Mouse (Mus musculus) ES-Bruce4 (cell line): ENCODE data around the gene Rpl18.

Experiments used
- CTCF ChIP-seq: IDR thresholded peaks from one replicate; pipeline ENCODE4 v1.8.1; 2011; ENCODE audit warnings: low read depth, low read length
- POLR2A ChIP-seq: IDR thresholded peaks from one replicate; pipeline ENCODE4 v1.8.1; 2011; ENCODE audit warnings: low read length; ENCODE audit not compliant: insufficient read depth

DNA sequence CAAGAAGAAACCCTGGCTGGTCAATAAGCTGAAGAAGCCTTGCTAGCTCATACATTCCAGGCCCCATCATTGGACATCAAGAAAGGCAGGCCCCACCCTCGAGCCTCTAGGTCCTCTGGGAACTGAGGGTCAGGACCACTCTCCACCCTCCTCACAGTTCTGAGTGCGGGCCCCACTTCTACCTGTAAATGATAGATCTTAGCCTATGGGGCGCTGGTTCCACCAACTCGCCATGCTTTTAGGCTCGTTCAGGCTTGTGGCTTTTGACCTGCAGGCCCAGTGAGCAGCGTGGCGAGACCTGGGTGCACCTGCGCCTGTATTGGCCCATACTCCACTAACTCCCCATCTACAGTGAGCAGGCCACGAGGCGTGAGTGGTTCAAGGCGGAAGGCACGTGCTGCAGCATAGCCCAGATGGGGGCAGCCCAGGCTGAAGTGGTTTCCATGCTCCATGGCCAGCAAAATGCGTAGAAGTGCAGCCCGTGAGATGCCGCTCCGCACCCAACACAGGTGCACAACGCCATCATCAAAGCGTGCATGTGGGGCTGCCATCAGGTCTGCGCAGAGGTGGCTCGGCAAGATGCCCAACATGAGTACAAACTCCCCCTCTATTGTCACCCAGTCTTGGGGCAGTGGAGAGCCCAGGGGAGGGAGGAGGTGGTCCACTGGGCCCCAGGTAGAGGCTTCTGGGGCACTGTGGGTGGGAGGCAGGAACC is 4.6 kb upstream of the Rpl18 start:
- no peak for TF ChIP-seq CTCF
- no peak for TF ChIP-seq POLR2A
